Mouse (Mus musculus) kidney, postnatal 36 days (tissue): Measurements from ENCODE around the gene Nfic.

ENCODE experiments used
- DNase-seq, 2 experiments: peaks; one replicate each; pipeline ENCODE4 v3.0.0; 2021 to 2022; ENCODE audit warnings: mixed read lengths in 2 of 2

The Nfic gene

DNA sequence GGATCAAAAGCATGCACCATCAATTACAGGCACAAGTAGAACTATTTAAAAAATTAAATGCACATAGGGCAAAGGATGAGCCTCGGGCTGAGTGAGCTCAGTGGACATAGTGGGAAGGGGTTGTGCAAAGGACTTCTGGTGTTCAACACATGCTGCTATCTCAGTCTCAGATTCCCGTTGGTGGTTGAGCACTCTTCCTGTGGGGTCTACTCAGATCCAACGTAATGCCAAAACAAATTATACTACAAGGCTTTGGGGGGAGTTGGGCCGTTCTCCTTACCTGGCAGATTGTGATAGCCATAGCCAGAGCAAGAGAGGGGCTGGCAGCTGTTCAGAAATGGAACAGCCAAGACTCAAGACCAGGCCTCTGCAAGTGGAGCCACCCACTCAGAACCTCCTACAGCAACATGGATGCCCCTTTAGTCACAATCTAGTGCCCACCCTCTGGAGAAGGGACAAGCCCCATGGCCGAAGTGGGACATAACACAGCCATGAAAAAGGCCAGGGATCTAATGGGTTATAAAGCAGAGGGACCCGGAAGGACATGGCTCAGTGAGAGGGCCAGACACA, 75.5 kb downstream of the Nfic start:
- no peak for DNase-seq

DNA sequence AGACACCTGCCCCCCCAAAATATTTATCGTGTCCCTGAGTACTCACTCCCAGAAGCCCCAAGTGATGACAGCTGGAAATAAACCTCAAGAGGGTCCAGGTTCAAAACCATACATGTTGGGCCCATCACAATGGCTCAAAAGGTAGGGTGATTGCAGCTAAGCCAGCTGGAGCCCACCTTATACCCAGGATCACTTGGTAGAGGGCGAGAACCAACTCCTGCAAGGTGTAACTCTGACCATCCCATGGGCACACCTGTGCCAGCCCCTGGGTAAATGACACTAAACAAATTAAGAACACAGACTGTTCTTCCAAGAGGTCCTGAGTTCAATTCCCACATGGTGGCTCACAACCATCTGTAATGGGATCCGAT, 76.3 kb downstream of the Nfic start:
- no peak for DNase-seq

- DNase-seq, result peak; percentile 100
Measured at GRCm38 (mm10) chr10:81378553-81379182, 76.8 kb downstream of the Nfic start.

- no peak for DNase-seq
Measured at GRCm38 (mm10) chr10:81377793-81378552, 77.5 kb downstream of the Nfic start, which contains the start of gene Fzr1. Gene Fzr1 (minus strand): TSS chr10:81378516.

- no peak for DNase-seq
Measured at GRCm38 (mm10) chr10:81377362-81377664, 78.1 kb downstream of the Nfic start.

DNA sequence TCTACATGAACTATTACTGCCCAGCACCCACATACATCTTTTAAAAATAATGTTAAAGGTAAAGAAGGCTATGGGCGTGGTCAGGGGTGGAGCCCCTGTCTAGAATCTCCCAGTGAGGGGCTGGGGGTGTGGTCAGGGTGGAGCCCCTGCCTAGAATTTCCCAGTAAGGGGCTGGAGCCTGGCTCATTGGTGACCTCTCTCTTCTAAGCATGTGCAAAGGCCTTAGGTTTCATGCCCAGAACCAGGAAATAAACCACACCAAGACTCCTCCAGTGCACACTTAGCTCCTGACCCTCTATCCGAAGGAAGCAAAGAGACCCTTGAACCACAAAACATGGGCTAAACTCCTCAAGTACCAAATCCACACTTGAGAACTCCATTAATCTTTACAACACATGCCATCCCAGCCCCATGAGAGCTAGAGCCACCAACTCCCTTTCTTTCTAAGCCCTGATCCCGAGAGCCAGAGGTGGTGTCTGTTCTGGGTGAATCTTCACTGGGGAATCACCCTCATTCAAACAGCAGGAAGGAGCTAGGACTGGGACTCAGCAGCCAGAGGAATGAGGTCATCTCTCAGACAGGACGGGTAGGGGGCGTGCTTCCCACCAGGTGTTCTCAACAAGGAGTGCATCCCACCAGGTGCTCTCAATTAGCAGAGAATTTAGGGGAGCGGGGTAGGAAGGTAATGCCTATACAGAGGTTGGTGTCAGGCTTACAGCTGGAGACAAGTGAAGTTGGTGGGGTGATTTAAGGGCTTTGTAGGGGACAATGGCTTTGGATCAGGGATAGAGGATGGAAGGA, 78.7 kb downstream of the Nfic start:
- no peak for DNase-seq

DNA sequence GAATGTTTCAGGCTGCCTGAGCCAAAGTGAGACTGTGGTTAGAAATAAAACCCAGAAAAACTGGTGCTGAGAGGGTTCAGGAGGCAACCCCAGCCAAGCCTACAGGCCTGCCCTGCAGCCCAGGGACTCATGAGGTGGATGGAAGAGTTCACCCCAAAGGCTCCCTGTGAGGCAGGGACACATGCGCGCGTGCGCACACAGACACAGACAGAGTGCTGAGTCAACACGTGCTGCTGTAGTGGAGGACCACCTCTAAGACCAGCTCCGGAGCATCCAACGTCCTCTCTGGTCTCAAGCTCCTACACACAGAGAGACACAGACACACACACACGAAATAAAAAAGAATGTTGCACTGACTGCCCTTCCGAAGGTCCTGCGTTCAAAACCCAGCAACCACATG, 80.1 kb downstream of the Nfic start:
- DNase-seq, result no peak

GRCm38 (mm10) chr10:81367207-81367495, 88.3 kb downstream of the Nfic start:
- DNase-seq, result no peak

GRCm38 (mm10) chr10:81366477-81367206, 88.8 kb downstream of the Nfic start:
- DNase-seq, result peak; percentile 46 to 49

DNA sequence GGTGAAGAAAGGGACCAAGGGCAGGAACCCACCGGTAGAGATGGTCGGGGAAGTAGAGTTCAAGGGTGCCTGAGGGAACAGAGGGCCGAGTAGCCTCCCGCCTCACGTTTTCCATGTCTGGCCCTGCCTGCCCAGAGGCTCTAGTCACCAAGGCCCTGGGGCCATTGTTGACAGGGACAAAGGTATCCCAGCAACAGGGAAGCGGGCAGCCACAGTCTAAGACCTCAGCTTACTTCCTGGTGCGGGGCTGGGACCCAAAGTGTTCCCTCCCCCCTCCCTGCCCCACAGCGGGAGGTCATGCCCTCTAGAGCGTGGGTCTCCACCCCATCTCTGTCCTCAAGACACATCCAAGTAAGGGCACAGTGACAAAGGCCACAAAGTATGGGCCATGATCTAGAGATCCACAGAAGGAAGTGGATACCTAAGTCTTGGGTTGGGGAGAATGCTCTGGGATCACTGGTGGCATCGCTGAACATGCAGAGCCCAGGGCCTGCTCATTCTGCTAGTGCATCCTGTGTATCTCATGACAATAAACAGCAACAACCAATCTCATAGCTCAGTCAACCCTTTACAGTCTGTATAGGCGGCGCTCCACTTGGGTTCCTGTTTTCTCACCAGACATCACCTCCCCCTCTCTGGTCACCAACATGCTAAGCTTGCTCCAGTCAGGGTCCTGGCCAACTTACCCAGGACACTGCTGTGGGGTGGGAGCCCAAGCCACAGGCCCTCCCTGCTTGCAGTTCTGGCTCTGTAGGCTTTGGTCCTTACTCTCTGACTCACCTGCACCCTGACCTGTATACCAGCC, 89.6 kb downstream of the Nfic start, which contains the start of gene 4930404N11Rik:
4930404N11Rik (minus strand) TSS at position 145 of the 805 bp plus-strand sequence.
- DNase-seq, result no peak

GRCm38 (mm10) chr10:81365073-81365472, 90.4 kb downstream of the Nfic start:
- DNase-seq, result no peak

GRCm38 (mm10) chr10:81364666-81365065, 90.8 kb downstream of the Nfic start:
- DNase-seq, result peak in 1 of 2 experiments; percentile 37

- peak in 1 of 2 experiments; percentile 78 for DNase-seq
Measured at GRCm38 (mm10) chr10:81363436-81364346, 91.7 kb downstream of the Nfic start.

- DNase-seq, result no peak
Measured at GRCm38 (mm10) chr10:81362336-81362949, 93.0 kb downstream of the Nfic start.

GRCm38 (mm10) chr10:81360721-81361120, 94.7 kb downstream of the Nfic start:
- DNase-seq, result no peak

DNA sequence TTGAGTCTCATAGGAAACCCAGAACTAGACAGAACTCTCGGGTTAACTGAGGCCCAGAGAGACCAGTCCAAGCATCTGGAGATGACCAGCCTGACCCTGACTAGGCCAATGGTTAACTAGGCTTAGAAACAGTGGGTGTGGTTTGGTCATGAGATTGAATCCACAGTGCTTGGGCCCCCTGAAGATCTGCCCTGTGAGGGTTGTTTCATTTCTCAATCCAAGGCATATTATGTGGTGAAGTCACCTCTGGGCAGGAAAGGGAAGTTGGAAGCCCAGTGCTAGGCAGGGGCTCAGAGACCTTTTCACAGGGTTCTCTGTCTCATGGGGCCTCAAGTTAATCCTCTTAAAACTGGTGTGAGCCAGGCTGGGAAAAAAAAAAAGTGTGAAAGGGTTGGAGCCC, 96.6 kb downstream of the Nfic start:
- DNase-seq, result peak; percentile 53 to 75

DNA sequence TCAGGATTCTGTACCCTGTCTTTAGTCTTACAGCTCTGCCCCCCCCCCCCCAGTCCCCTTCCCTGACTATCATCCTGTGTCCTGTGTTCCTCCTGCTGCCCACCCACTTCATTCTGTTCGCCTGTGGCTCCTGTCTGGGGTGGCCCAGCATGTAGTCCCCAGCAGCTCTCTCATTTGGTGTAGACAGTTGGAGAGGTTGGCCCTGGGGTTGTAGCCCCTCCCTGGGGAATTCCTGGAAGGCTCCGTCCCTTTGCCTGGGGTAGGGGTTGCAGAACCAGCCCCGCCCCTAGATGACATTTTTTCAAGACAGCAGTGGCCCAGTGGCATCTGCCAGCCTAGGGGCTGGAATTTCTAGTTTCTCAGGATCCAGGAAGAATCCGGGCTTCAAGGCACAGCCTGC, 97.2 kb downstream of the Nfic start:
- no peak for DNase-seq

DNA sequence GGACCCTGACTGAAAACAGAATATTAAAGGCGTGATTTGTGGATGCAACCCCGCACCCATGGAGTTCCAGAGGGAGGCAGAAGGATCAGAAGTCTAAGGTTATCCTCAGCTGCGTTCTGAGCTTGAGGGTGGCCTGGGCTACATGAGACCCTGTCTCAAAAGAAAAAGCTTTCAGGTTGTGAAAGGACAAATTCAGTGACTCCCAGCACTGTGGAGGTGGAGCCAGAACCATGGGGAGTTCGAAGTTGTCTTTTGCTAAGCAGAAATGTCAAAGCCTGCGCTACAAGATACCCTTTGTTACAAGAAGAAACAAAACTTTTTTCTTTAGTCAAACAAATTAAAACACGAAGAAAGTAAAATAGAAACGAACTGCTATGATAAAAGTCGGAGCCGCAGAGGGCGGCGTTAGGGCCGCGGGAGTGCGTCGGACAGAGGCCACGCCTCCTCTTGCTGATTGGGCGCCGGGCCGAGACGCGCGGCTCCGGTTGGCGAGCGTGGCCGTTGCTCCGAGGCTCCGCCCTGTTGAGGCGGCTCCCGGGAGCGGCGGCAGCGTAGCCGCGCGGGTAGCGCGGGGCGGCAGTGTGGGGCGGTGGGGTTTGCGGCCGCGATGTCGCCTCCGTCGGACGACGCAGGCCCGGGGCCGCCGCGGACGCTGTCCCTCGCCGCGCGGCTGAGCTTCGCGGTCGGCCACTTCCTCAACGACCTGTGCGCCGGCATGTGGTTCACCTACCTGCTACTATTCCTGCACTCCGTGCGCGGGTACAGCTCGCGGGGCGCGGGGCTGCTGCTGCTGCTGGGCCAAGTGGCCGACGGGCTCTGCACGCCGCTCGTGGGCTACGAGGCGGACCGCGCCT, 98.2 kb downstream of the Nfic start, which contains the start of gene Mfsd12:
Mfsd12 (plus strand) TSS at position 501 of the 854 bp plus-strand sequence.
- DNase-seq, result peak; percentile 94 to 96

GRCm38 (mm10) chr10:81356352-81356990, 99.0 kb downstream of the Nfic start:
- peak; percentile 60 to 62 for DNase-seq
